Mouse (Mus musculus) adrenal gland, adult (tissue): ENCODE data around the gene Ceacam20.
"Not testable (repeated sequence)": the region's sequence is repeated elsewhere in the genome, so short reads cannot be mapped to it uniquely, and the experiment has no call there.

Source experiments
- DNase-seq, 2 experiments: peaks; one replicate each; pipeline ENCODE4 v3.0.0; 2022 to 2023; ENCODE audit warnings: low spot score in 1 of 2; ENCODE audit not compliant: inconsistent age in 2 of 2

Gene Ceacam20

DNA sequence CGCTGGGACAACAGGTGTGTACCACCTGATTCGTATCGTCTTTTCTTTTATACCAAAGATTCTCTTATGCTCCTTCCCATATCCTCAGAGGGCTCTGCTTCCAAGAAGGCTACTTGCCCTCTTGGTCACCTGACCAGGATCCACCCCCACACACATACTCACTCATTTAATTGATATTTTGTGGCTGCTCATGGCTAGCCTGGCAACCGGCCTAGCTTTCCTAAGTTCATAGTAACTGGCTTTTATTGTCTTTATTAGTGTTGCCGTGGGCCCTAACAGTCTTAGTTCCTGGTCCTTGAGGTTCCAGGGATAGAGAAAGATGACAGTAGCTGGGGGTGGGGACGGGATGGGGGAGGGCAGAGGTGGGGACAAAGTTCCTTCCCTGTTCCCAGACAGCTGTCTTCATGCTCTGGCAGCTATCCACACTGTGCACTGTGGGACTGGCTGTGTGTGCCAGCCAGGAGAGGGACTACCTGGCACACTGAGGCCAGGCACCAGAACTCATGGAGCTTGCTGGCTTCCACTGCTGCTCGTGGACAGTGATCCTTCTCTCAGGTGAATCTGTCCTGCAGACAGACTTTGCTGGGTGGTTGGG, at the start of gene Ceacam20:
Ceacam20 (plus strand) TSS at position 428 of the 595 bp plus-strand sequence.
- no peak for DNase-seq

DNA sequence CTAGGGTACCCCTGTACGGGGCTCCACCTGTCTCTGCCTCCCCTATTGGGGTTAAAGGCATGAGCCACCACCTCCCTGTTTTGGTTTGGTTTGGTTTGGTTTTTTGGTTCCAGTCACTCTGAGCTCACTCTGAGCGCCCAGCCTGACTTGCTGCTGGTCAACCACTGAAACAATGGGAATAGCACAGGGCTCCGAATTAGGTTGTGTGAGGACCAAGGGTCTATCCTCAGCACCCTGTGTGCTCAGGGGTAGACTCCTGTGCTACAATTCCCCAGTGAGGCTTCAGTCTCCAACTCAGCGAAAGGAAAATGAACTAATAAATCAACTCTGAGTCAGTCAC, 45.1 kb upstream of the Ceacam20 start:
- no peak for DNase-seq

DNA sequence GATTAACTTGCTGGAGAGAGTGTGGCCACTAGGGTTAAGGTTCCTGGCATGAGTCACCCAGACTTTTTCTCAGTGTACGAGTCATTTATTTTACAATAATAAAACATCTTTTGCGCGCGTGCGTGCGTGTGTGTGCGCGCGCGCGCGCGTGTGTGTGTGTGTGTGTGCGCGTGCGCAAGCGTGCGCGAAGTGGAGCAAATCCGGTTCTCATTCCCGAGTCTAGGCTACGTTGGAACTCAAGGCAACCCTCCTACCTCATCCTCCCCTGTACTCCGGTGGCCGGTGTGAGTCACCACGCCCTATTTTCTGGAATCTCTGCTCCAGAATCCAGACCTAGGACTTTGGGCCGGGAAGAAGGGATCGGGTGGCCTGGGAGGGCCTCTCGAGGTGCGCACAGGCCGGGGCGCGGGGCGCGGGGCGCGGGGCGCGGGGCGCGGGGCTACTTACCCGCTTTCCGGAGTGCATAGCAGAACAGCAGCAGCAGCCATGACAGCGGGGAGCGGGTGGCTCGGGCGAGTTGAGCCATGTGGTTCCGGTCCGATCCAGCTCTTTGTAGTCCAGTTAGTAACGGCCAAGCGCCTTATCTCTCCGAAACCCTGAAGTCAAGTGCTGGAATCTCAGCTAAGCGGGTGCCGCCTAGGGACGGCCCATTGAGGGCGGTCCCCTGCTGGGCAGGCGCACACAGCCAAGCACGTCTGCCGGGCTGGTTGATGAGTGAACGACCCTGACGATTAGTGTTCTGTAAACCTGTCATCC, 44.5 kb upstream of the Ceacam20 start, which contains the start of gene Pvr:
Pvr (minus strand) TSS at position 655 of the 756 bp plus-strand sequence.
- DNase-seq, result peak; percentile 90 to 96

DNA sequence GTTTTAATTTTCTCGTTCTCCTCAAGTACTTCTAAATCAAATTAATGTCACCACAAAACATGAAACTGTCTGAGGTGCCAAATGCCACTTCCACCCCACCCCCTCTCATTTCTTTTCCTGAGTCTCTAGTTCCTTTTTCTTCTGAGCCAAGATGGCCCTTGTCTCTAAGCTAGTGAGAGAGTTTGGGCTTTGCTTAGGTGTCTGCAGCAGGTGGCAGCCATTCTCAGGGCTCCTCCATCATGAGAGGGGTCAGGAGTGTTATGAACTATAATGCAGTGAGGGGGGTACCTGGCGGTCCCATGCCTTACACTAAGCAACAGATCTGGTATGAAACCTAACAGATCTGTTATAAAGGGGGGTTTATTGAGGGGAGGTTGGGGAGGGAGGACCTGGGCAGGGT, 41.9 kb upstream of the Ceacam20 start:
- peak in 1 of 2 experiments; percentile 22 for DNase-seq

DNA sequence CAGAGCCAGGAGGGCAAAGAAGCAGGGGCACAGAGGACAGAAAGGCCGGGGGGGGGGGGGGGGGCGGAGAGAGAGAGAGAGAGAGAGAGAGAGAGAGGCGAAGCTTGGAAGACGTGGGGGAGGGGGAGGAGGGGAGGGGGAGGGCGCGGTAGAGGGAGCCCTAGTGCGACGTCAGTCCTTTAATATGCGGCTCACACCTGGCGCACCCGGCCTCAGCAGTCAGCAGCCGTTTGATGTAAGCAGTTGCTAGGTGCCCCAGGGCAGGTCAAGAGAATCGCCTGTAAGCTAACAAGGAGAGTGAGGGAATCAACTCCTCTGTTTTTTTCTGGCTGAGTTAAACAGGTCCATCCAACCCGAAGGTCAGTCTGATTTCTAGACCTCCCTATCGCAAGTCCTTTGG, 41.4 kb upstream of the Ceacam20 start:
- no peak for DNase-seq

DNA sequence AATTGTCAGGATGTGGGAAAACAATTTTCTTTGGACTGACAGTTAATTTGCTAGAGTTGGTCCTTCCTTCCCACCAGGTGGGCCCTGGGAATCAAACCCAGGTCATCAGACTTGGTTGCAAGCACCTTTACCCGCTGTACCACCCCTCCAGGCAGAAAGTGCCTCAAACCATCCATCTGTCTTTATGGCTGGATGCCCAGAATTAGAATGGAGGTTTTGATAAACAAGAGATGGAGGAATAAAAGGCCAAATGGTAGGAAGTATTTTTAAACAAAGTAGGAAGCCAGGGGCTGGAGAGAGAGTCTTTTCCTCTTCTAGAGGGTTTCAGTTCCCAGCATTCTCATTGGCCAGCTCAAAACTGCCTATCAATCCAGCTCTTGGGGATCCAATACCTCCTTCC, 39.8 kb upstream of the Ceacam20 start:
- no peak for DNase-seq

DNA sequence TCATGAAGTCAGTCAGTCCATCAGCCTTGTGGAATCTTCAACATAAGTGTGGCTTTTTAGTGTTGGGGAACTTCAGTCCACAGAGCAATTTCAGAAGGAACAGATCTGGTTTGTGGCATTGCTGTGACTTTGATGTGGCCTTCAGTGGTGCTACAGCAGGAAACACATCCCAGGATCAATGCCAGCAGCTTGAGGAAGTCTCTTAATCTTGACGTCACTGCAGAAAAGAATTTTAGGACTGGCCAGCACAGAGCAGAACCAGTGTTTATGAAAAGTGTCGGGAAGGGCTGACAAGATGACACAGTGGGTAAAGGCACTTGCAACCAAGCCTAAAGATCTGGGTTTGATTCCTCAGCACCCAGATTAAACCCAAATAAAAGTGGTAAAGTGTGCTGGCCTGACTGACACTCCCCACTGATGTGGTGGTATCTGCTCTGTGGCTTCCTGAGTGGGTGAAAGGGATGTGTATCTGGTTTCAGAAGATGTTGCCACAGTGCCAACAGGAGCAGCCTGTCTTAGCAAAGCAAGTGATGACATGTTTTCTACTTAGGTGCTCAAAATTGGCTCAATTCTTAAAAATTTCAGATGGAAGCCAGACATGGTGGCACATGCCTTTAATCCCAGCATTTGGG, 38.2 kb upstream of the Ceacam20 start:
- peak; percentile 40 to 74 for DNase-seq

DNA sequence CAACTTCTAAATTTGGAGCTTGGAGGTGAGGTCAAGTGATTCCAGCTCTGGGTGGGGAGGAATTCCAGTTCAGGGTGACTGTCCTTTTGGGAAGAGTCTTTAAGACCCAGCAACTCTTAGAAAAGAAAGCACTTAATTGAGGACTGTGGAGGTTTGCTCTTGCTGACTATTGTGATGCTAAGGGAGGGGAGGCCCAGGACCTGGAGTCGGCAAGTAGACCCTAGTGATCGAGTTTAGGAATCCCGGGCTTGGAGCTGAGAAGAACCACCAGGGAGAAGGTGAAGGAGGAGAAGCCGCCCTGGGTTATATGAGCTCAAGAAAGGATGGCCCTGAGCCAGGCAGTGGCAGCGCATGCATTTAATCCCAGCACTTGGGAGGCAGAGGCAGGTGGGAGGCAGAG, 36.7 kb upstream of the Ceacam20 start:
- DNase-seq, result peak in 1 of 2 experiments; percentile 44

DNA sequence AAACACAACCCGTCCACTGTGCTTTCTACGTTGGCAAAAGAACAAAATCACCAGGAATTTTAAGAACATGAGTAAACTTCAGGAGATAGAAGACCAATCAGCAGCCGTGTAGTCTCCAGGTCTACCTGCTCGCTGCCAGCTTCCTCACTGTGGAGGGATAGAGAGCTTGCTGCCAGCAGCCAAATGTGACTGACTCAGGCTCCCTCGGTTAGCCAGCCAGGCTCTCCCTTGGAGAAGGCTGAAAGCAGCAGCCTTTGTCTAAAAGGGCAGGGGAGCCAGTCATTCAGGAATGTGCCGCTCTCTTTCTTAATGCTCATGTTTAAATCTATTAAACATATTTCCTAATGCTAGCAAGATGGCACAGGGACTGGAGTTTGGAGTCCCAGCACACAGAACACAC, 34.7 kb upstream of the Ceacam20 start:
- not testable (repeated sequence) for DNase-seq

DNA sequence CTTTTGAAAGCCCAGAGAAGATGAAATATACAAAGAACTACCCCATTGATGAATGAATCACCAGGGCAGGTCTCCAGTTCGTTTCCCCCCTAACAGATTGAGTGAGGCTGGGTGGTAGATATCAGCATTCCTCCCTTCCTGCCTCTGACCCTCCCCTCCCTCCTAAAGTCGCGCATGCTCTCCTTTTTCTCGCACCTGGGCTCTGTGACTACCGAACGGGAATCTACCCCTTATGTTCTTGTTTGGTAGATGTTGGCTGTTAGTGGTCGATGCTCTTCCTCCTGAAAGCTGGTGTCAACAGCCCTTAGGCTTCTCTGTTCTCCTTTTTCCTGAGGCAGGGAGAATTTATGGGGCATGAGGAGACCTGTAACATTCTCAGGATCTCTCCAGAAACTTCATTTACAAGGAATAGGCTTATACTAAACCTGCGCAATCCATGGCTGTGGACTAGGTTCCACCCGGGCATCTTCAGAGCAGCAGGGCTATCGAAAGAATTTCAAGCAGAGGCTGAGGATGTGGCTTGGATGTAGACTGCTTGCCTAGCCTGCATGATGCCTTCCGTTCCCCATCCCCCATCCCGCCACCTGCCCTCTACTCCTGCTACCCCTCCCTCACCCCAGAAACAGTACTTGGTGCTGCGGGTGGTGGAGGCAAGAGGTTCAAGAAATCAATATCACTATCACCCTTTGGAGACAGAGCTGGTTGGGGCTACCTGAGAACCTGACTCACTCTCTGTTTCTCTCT, 32.9 kb upstream of the Ceacam20 start:
- DNase-seq, result peak in 1 of 2 experiments; percentile 27

DNA sequence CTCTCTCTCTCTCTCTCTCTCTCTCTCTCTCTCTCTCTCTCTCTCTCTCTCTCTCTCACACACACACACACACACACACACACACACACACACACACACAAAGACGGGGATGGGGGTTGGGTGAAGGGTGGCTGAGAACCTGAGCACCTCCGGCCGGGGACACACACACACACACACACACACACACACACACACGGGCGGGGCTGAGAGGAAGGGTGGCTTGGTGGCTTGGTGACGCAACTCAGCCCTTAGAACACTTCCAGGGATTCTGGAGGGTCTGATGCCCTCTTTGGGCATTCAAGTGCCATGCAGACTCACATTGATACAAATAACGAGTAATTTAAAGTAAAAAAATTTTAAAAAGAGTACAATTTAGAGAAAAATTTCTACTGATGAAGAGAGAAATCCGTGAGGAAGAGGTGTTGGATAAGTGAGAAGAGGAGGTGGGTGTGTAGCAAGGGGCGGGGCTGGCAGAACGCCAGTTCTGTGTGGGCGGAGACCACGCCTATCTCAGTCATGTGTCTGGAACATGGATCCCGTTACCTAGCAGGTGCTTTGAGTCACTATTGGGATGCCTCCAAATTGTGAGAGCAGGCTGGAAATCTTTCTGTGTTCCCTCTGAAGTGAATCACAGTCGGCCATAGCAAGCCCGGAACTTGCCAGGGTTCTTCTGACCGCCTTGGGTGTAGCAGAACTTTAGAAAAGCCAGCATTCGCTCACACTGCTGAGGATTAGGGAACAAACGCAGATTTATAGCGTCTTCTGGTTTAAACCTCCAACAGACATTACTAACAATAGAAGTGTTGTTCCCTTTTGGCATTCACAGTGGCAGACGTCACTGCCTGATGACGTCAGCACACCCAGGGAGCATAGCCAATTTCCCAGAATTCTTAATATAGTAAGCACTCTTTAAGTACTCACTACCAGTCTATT, 32.1 kb upstream of the Ceacam20 start:
- peak; percentile 67 to 85 for DNase-seq

DNA sequence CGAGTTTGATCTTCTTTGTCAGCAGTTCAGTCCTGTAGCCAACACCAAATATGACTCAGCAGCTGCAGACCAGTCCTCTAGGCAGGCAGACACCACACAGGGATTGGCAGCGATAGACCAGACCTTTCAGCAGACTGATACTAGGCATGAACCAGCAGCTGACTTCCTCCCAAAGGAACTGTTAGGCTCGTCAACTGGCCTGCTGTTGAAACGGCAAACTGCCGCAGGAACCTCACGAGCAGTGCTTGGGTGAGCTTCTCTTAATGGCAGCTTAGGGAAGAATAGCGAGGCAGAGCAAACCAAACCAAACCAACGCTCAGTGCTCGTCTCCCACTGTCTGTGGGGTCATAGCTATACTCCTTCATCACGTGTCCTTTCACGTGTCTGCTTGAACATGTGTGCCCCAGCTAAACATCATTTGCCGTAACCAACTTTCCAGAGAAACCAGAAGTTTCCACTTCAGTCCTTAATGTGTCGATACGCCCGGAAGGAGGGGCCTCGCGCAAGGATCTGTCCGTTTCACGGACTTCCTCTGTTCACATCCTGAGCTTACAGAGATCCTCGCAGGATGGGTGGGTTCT, 30.0 kb upstream of the Ceacam20 start:
- peak in 1 of 2 experiments; percentile 57 for DNase-seq

DNA sequence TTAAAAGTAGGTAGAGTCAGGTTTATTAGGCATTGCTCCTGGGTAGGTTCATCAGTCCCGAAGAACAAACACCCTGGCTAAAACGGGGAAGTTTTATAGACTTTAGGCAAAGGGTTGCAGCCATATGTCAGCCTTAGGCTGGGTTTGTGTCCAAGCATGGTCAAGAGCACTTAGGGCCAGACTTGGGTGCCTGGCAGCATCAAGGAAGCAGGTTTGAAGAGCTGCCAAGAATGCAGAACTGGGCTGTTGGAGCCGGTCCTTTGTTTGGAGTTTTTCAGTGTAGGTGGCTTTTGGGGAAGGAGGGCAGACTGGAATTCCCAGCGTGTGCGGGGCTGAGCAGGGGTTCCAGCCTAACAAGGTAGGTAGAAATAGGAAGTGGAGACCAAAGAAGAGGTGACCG, 29.3 kb upstream of the Ceacam20 start:
- DNase-seq, result peak in 1 of 2 experiments; percentile 49

DNA sequence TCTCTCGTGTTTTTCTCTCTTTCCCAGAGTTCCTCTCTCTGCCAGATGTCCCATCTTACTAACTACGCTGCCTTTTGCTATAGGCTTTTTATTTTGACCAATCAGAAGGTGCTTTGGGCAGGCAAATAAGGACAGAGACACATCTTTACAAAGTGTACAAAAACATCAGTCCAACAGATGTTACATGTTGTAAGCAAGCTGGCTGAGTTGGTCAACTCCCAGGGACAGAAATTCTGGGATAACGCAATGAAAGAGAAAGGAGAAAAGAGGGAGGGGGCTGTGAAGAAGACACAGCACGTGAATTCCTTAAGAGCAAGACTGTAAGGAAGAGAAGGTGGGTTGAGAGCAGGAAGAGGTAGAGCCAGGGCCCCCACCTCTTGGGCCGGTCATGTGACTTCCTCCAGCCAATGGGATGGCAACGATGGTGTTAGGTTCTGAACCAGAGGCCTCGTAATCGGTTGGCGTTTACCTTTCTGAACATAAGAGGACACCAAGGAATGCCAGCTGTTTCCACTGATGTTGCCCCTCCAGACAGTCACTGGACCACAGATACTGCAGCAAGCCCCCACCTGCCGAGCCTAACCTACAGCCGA, 27.9 kb upstream of the Ceacam20 start:
- no peak for DNase-seq

DNA sequence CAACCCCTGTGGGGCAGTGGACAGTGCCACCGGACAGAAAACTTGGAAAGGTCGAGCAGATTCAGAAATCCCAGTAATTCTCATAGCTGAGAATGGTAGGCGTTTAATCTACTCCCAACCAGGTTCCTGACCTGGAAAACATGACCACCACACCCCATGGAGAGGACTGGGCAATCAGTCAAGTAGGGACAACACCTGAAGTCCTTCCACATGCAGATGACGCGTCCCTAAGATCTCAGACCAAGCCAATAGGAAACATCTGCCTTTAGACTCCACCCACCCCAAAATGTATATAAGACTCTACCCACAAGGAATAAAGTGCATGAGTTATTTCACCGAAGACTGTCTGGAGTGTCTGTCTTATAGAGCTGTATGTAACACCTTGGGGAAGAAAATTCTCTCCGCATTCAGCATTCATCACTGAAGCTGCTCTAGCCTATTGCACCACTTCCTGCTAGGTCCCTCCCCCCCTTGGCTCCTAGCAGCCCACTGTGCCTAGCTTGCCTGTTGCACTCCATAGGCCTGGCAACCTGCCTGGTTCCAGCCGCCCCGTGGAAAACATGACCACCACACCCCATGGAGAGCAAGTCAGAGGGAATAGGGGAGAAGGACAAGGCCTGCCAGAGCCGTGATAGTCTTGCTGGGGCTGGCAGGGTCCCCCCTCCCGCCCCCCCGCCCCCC, 25.5 kb upstream of the Ceacam20 start:
- peak; percentile 67 to 82 for DNase-seq

DNA sequence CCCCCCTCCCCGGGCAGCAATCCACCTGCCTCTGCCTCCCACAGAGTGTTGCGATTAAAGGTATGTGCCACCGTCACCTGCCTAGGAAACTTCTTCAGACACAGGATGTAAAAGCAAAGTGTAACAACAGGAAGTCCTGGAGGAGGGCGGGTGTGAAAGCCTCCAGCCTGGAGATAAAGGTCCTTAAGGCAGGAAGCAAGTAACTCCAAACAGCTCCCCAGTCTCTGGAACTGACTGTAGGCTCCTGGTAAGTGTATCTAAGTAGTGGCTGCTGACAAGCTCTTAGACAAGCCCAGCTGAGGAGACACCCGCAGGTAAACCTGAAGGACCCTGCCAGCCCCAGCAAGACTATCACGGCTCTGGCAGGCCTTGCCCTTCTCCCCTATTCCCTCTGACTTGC, 25.0 kb upstream of the Ceacam20 start:
- peak in 1 of 2 experiments; percentile 39 for DNase-seq

DNA sequence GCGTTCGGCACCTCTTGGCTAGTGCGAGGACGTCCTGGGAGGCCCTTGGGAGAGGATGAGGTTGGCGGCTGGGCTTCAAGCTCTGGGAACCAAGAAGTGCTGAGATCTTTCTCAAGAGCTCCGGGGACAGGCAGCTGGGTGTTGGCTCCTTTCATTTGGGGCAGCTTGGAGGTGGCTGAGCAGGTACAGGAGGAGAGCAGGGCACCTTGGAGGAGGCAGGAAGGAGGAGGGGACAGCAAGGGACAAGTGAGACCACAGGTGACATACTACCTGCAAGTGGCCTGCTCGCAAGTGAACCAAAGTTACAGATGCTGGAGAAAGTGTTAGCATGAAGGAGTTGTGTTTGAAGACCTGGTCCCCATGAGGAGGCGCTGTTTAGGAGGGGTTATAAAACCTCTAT, 20.5 kb upstream of the Ceacam20 start:
- no peak for DNase-seq

DNA sequence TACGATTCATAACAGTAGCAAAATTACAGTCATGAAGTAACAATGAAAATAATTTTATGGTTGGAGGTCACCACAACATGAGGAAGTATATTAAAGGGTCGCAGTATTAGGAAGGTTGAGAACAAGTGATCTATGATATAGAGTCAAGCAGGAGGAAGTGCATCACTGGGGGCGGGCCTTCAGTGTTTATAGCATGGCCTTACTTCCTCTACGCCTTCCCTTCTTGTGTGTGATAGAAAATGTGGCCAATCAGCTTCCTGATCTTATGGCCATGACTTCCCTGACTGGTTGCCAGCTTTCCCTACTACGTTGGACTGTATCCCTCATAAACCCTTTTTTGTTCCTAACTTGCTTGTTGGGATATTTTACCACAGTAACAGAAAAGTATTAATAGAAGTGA, 20.0 kb upstream of the Ceacam20 start:
- DNase-seq, result no peak
